Mouse (Mus musculus) heart, adult 2 months (tissue): Measurements from ENCODE around the gene Ogdhl. TPM values are rescaled to one million over a fixed set of nuclear protein-coding genes. Genes with fewer than 3 reads are reported as not detected.

Experiments
- DNase-seq, 2 experiments: peaks; one replicate each; pipeline ENCODE4 v3.0.0; 2021
- H3K27ac ChIP-seq: fragments of 200-600 bp; 2 replicates; pipeline ENCODE4 v1.8.1; 2022
- H3K27me3 ChIP-seq: fragments of 200-500 bp; 2 replicates; pipeline ENCODE4 v1.6.1; 2012; ENCODE audit warnings: mild to moderate bottlenecking, low read length, inconsistent platforms, mixed read lengths; ENCODE audit not compliant: control insufficient read depth, insufficient read depth
- H3K36me3 ChIP-seq: fragments of 200-500 bp; 2 replicates; pipeline ENCODE4 v1.6.1; 2012; ENCODE audit warnings: low read length, inconsistent platforms; ENCODE audit not compliant: control insufficient read depth, insufficient read depth
- H3K4me1 ChIP-seq: fragments of 200-500 bp; 2 replicates; pipeline ENCODE4 v1.6.1; 2011; ENCODE audit warnings: low read length; ENCODE audit not compliant: control insufficient read depth, insufficient read depth
- H3K4me3 ChIP-seq: fragments of 200-600 bp; 2 replicates; pipeline ENCODE4 v1.8.1; 2022
- H3K79me2 ChIP-seq: fragments of 200-500 bp; replicated peaks from 2 replicates; pipeline ENCODE4 v1.6.1; 2012; ENCODE audit warnings: mild to moderate bottlenecking, inconsistent platforms, low read length, moderate library complexity, mixed read lengths; ENCODE audit not compliant: control insufficient read depth, insufficient read depth
- H3K9ac ChIP-seq: fragments of 200-500 bp; 2 replicates; pipeline ENCODE4 v1.6.1; 2012; ENCODE audit warnings: low read depth, mild to moderate bottlenecking, control low read depth, inconsistent platforms, low read length, mixed read lengths
- CTCF ChIP-seq: fragments of 200-600 bp; IDR thresholded peaks from 2 replicates; pipeline ENCODE4 v1.8.1; 2022; ENCODE audit warnings: antibody characterized with exemption, mild to moderate bottlenecking, moderate library complexity
- EP300 ChIP-seq: fragments of 200-500 bp; IDR thresholded peaks from 2 replicates; pipeline ENCODE4 v1.6.1; 2011; ENCODE audit warnings: low read depth, low read length, control low read depth; ENCODE audit not compliant: insufficient read depth
- POLR2A ChIP-seq: fragments of 200-500 bp; IDR thresholded peaks from 2 replicates; pipeline ENCODE4 v1.6.1; 2011; ENCODE audit warnings: mild to moderate bottlenecking, low read depth, low read length, control low read depth; ENCODE audit not compliant: insufficient read depth
- WGBS: fragments of 180-500 bp; shearing (Covaris S2); methylation state at CpG from one replicate; pipeline ENCODE4 v1.1.7; 2018; 5-methylcytosine and 5-hydroxymethylcytosine counted together
- intact Hi-C: fragments of 180-260 bp; cut with DNase I; formaldehyde crosslinking; loops from one replicate; pipeline ENCODE4 v1.15.1; 2025
- polyA plus RNA-seq: library from polyadenylated mRNA; depleted of rRNA; stranded (reverse); fragments of >200 nt; gene quantifications from 2 replicates; pipeline ENCODE4 v1.2.3, GENCODE M21; 2012
- total RNA-seq, 2 experiments: library from RNA; stranded (reverse); gene quantifications; 2 replicates each; pipeline ENCODE4 v1.2.3; 2021

Ogdhl gene
- total and polyA plus RNA-seq, 3 experiments, result 65.0 to 110 (median 93.6) TPM

GRCm38 (mm10) chr14:32364359-32364758, 42.5 kb downstream of the Ogdhl start:
- DNase-seq, result no peak
- Histone ChIP-seq H3K79me2 (no peaks in the 10 kb centered on the region), H3K27ac (no peak overlapping the region), H3K9ac (no peak overlapping the region), H3K4me1 (no peaks in the 10 kb centered on the region), H3K36me3 (no peaks in the 10 kb centered on the region), H3K27me3 (no peaks in the 10 kb centered on the region), H3K4me3 (no peak overlapping the region)
- TF ChIP-seq CTCF, result no peak
- no peak for TF ChIP-seq EP300
- TF ChIP-seq POLR2A, result no peak
- 49% methylated on average over 7 of the region's 7 CpGs for WGBS
- intact Hi-C loops, result no loop called here

- H3K27ac ChIP-seq, result no peak overlapping the region
- H3K27me3 ChIP-seq, result no peaks in the 10 kb centered on the region
- H3K79me2 ChIP-seq, result no peaks in the 10 kb centered on the region
- H3K4me3 ChIP-seq, result no peak overlapping the region
- intact Hi-C loops, result no loop called here
- no peaks in the 10 kb centered on the region for H3K36me3 ChIP-seq
- WGBS, result 53% methylated on average over 7 of the region's 7 CpGs
- no peaks in the 10 kb centered on the region for H3K4me1 ChIP-seq
- DNase-seq, result no peak
- TF ChIP-seq EP300, result no peak
- TF ChIP-seq POLR2A, result no peak
- no peak for TF ChIP-seq CTCF
- H3K9ac ChIP-seq, result no peak overlapping the region
These were observed 47.9 kb downstream of the Ogdhl start for GRCm38 (mm10) chr14:32369756-32370155.

GRCm38 (mm10) chr14:32372510-32372909, 50.7 kb downstream of the Ogdhl start:
- H3K27ac ChIP-seq, result no peak overlapping the region
- no peaks in the 10 kb centered on the region for H3K79me2 ChIP-seq
- H3K4me3 ChIP-seq, result no peak overlapping the region
- H3K4me1 ChIP-seq, result no peaks in the 10 kb centered on the region
- no peak for TF ChIP-seq EP300
- TF ChIP-seq POLR2A, result no peak
- no peak for TF ChIP-seq CTCF
- no peaks in the 10 kb centered on the region for H3K27me3 ChIP-seq
- intact Hi-C loops, result no loop called here
- H3K9ac ChIP-seq, result no peak overlapping the region
- WGBS, result 91% methylated on average over 2 of the region's 2 CpGs
- H3K36me3 ChIP-seq, result no peaks in the 10 kb centered on the region
- DNase-seq, result no peak

GRCm38 (mm10) chr14:32379395-32380098, 57.7 kb downstream of the Ogdhl start:
- Histone ChIP-seq H3K79me2 (no peaks in the 10 kb centered on the region), H3K4me3 (no peak overlapping the region), H3K27ac (no peak overlapping the region), H3K36me3 (no peaks in the 10 kb centered on the region), H3K4me1 (peaks cover 2% of the 10 kb centered on the region), H3K27me3 (no peaks in the 10 kb centered on the region), H3K9ac (no peak overlapping the region)
- TF ChIP-seq CTCF, result no peak
- TF ChIP-seq EP300, result no peak
- no peak for TF ChIP-seq POLR2A
- intact Hi-C loops, result no loop called here
- WGBS, result 34% methylated on average over 22 of the region's 22 CpGs
- DNase-seq, result no peak

- Histone ChIP-seq H3K4me3 (no peak overlapping the region), H3K4me1 (peaks cover 2% of the 10 kb centered on the region), H3K27me3 (no peaks in the 10 kb centered on the region), H3K27ac (no peak overlapping the region), H3K79me2 (no peaks in the 10 kb centered on the region), H3K36me3 (no peaks in the 10 kb centered on the region), H3K9ac (no peak overlapping the region)
- intact Hi-C loops, result no loop called here
- WGBS, result 23% methylated on average over 3 of the region's 3 CpGs
- TF ChIP-seq EP300 (no peak), POLR2A (no peak), CTCF (no peak)
- no peak for DNase-seq
These were observed 58.3 kb downstream of the Ogdhl start for GRCm38 (mm10) chr14:32380099-32380480.

GRCm38 (mm10) chr14:32381066-32381465, 59.2 kb downstream of the Ogdhl start:
- Histone ChIP-seq H3K4me1 (peaks cover 2% of the 10 kb centered on the region), H3K79me2 (no peaks in the 10 kb centered on the region), H3K9ac (no peak overlapping the region), H3K4me3 (no peak overlapping the region), H3K36me3 (no peaks in the 10 kb centered on the region), H3K27me3 (no peaks in the 10 kb centered on the region), H3K27ac (no peak overlapping the region)
- intact Hi-C loops, result no loop called here
- TF ChIP-seq EP300, result no peak
- no peak for TF ChIP-seq POLR2A
- no peak for TF ChIP-seq CTCF
- WGBS, result 21% methylated on average over 7 of the region's 7 CpGs
- DNase-seq, result no peak
